Mouse (Mus musculus) mesoderm, embryonic 11.5 days (tissue): ENCODE results near the gene Tln2.
A peak's percentile ranks its signal among the peaks of the same experiment; 100 is the strongest.
"Not testable (repeated sequence)": the region's sequence is repeated elsewhere in the genome, so short reads cannot be mapped to it uniquely, and the experiment has no call there.

Experiments used
- DNase-seq: peaks from one replicate; pipeline ENCODE4 v3.0.0-alpha.2; 2012; ENCODE audit warnings: low read depth, low spot score

Gene Tln2

GRCm38 (mm10) chr9:67280311-67280710 is 279.2 kb downstream of the Tln2 start:
- DNase-seq = not testable (repeated sequence)

DNA sequence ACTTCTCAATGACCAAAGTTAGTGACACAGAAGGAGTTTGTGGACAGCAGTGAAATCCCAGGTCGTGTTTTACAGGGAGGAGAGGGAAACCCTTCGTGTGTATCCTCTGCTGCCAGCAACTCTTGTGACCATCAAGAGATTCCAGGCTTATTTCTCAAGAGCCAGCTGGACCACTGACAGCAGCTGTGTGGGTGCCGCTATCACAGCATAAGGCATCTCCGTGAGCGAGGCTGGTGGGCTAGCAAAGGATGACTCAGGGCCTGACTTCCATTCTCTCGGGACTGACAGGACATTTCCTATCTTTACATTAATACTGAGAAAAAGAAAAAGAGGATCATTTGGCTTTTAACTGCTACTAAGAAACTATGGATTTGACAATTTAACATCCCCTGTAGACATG is 283.1 kb downstream of the Tln2 start:
- no peak for DNase-seq

- DNase-seq = peak; percentile 45
Measured at GRCm38 (mm10) chr9:67274296-67274695, 285.2 kb downstream of the Tln2 start.

DNA sequence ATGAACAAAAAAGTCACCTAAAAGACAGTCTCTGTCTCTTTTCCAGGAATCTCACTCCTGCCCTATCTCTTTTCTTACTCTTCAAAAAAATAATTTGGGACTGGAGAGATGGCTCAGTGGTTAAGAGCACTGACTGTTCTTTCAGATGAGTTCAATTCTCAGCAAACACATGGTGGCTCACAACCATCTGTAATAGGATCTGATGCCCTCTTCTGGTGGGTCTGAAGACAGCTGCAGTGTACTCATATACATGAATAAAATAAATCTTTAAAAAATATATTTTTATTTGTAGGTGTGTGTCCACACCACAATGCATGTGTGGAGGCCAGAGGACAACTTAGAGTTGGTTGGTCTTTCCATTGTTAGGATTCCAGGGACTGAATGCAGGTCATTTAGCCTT is 286.1 kb downstream of the Tln2 start:
- DNase-seq = no peak

- no peak for DNase-seq
Measured at GRCm38 (mm10) chr9:67270734-67271133, 288.8 kb downstream of the Tln2 start.

DNA sequence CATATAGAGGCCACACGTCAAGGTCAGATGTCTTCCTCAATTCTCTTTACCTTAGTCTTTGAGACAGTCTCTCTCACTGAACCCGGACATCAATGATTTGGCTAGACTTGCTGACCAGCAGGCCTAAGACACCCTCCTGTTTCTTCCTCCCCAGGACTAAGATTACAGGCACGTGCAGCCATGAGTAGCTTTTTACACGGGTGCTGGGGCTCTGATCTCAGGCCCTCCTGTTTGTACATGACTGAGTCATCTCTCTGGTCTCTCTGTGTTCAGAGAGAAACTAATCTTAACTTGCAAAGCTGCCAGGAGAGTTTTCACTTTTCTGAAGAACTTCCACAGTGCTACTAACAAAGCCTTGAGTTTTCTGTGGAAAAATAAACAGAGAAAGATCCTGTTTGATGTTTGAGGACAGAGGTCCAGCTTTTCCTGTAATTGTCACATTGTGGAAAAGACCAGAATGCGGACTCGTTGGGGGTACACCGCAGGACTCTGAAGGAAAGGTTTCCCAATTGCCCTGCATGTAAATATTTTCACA is 289.4 kb downstream of the Tln2 start:
- DNase-seq = no peak

- no peak for DNase-seq
Measured at GRCm38 (mm10) chr9:67267276-67267990, 292.1 kb downstream of the Tln2 start.

DNA sequence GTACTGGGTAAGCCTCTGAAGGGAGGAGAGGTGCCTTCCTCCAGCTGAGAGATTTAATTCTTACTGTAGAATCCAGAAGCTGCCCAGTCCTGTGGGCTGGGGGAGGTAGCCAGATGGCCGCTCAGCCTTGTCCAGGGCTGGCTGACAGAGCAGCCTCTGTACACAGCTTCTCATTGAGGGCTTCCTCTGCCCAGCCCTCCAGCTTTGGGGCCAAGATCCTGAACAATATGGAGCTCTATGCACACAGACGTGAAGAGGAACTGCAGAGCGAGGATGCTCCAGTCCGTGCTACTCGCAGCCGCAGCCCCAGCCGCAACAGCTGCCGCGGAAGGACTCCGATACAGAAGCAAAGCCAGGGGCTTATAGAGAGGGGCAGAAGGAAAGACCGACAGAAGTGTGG is 294.0 kb downstream of the Tln2 start:
- DNase-seq = no peak

DNA sequence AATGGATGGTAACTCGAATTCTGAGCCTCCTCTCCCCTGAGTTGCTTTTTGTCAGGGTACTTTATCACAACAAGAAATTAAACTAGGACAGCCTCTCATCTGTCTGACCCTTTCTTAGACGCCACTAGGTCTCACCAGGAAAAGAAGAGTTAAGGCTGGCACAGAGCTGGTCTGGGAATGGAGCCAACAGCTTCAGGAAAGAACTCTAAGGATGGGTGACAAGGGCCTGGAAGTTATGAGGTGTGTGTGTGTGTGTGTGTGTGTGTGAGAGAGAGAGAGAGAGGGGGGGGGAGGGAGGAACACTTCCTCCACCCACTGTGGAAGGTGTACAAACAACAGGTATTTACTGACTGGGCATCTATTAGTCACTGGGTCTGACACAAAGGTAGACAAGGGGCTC is 294.6 kb downstream of the Tln2 start:
- DNase-seq = no peak

DNA sequence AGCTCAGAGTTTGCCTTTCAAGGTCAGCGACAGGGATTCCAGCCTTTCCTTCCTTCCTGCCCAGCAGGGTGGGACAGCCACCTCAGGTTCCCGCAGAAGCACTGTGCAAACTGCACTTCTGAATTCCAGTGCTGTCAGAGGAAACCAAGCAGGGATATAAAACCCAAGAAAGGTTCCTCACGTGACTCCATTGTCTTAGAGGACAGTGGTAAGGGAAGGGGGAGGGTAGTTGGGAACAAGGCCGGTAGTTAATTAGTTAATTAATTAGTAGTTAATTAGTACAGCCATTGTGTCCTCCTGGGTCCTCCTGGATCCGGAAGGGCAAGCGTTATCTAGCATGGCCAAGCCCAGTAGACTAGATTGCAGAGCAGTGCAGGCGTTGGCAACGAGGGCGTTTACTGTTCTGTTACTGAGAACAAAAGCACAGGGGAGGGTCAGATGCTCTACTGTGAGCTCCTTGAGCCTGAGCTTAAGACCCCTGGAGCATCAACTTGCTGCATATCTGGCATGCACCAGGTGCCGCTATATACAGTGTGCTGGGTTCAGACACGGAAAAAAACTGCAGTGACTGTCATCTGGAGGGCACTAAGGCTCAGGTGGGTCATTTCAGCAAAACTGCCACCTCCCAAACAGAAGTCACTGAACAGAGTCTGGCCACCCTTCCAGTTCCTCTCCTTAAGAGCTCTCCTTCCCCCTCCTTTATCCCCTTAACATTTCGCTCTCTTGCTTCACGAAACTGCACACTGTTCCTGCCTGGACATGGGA is 298.5 kb downstream of the Tln2 start:
- DNase-seq = no peak

- no peak for DNase-seq
Measured at GRCm38 (mm10) chr9:67250141-67250540, 309.4 kb downstream of the Tln2 start.

DNA sequence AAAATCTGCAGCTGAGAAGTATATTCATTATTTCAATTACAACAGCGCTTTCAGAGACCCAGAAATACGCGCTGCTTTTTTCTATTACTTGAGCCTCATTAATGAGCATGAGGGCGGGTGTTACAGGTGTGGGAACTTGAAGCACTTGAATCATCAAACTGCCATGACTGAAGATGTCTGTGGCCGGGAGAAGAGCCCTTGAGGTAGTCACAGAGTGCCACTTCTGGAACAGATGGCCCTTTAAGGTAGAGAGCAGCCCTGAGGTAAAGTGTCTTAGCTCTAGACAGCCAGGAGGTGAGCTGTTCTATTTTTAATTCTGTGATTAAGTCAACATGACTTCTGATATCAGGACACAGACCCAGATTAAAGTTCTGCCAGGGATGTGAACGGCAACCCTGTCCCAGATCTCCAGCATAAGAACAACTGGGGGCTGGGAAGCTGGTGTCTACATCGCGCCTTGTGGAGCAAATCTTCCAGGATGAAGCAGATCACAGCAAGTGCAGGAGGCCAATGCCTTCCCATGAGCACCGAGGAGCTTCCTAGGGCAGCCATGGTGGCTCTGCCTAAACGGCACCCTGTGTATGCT is 312.0 kb downstream of the Tln2 start:
- no peak for DNase-seq

- DNase-seq = no peak
Measured at GRCm38 (mm10) chr9:67245265-67245664, 314.2 kb downstream of the Tln2 start.

DNA sequence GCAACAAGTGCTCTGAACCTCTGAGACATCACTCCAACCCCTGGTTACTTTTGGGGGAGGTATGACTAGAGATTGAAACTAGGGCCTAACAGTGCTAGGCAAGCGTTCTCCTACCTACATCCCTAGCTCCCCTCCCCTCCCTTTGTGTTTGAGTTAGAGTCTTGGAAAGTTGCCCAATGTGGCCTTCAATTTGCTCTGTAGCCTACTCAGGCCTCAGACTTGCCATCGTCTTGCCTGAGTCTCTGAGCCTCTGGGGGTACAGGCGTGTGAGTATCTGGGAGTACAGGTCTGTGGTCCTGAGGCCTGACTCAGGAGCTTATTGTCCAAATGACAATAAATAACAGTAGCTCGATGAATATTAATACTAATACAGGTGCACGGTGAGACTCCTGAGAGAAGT is 317.8 kb downstream of the Tln2 start:
- DNase-seq = no peak

- no peak for DNase-seq
Measured at GRCm38 (mm10) chr9:67240456-67240855, 319.0 kb downstream of the Tln2 start.

DNA sequence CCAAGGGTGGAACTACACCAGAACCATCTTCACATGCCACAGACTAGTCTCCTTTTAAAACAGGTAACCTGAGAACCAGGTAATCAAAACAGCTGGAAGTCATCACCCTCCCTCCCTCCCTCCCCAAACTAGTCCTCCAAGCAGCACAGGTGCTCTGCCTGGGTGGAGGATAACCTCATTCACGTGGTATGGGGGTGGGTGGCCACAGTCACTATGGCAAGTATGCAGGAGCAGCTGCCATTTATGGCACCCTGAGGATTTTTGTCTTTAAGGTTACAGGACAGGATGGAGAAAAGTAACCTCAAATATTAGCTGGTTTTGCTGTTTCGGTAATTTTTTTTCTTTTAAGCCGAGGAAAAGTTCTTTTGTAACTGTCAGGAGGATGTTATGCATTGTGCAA is 322.5 kb downstream of the Tln2 start:
- DNase-seq = peak; percentile 34

DNA sequence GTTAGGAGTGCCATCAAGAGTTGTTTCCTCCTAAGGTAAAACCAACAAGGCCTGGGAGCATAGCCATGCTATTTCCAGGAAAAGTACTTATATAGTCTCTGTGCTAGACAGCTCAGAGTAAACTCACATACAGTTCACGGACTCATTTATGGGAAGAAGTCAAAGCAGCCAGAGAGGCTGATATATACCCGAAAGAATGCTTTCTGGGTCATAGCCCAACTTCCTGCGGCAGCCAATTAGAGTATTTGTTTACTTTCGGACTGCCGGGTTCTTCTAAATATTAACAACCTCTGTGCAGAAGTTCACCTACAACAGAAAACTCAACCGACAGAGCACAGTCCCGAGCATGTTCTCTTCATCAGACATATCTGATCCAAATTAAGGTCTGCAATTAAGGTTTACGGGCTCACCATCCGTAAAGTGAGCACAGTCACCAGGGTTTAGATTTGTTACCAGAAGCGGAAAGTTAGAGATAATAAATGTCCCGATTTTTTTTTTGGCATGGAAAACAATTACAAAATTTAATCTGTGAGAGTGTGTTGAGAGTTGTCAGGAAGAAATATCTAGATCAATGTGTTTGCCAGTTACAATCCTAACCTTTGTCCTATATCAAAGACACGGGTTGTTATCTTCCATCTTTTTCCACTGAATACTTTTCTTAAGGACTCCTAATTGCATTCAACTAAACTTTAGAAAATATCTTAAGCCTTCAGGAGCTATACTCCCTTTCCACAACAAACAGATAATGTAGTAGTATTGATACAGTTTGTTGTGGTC is 323.9 kb downstream of the Tln2 start:
- no peak for DNase-seq

DNA sequence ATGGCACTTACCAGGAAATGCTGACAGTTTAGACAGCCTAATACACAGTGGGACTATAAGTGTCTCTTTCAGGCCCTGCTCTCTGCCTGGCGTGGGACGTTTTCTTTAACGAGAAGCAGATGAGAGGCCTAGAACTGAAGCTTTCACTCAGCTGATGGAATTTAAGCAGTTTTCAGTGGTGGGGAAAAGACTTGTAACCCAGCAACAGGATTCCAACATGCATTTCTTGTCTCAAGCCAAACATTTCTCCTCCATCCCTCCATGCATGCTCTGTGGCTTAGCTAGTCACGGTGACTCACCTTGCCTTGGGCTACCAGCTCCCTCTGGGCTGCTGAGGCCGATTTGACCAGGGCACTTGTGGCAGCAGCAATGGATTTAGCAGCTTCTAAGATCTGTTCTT is 330.5 kb downstream of the Tln2 start:
- DNase-seq = peak; percentile 55

GRCm38 (mm10) chr9:67220388-67220787 is 339.1 kb downstream of the Tln2 start:
- peak; percentile 32 for DNase-seq

- no peak for DNase-seq
Measured at GRCm38 (mm10) chr9:67218001-67218400, 341.5 kb downstream of the Tln2 start.

- DNase-seq = no peak
Measured at GRCm38 (mm10) chr9:67214191-67214985, 345.1 kb downstream of the Tln2 start.
